Mouse (Mus musculus) CH12.LX (cell line): Measurements from ENCODE around the gene Crybb1. TPM values are rescaled to one million over a fixed set of nuclear protein-coding genes. Genes with fewer than 3 reads are reported as not detected.

Experiments used
- DNase-seq: peaks from one replicate; pipeline ENCODE4 v3.0.0-alpha.2; 2013; ENCODE audit errors: extremely low read depth
- H3K27ac ChIP-seq: 2 replicates; pipeline ENCODE4 v1.5.1; 2012; ENCODE audit warnings: low read depth, mild to moderate bottlenecking, control low read depth, moderate library complexity; ENCODE audit not compliant: insufficient read depth
- H3K27me3 ChIP-seq: replicated peaks from 2 replicates; pipeline ENCODE3; 2012; ENCODE audit warnings: inconsistent platforms
- H3K36me3 ChIP-seq, 2 experiments: replicated peaks in 1 of 2; 2 replicates each; pipeline versions ENCODE3 to v1.6.1; 2012; ENCODE audit warnings: inconsistent platforms in 1 of 2, low read length in 1 of 2, mild to moderate bottlenecking in 1 of 2, mixed read lengths in 1 of 2, moderate library complexity in 1 of 2; ENCODE audit not compliant: control insufficient read depth in 1 of 2, insufficient read depth in 1 of 2
- H3K4me1 ChIP-seq, 2 experiments: 2 replicates each; pipeline ENCODE4 v1.6.1; 2012; ENCODE audit warnings: inconsistent platforms in 1 of 2, moderate library complexity in 1 of 2; ENCODE audit not compliant: insufficient read depth in 2 of 2, control insufficient read depth in 1 of 2
- H3K4me2 ChIP-seq: 2 replicates; pipeline ENCODE4 v1.6.1; 2012; ENCODE audit warnings: low read depth, mild to moderate bottlenecking, control low read depth; ENCODE audit not compliant: poor library complexity, insufficient read depth, severe bottlenecking
- H3K4me3 ChIP-seq, 3 experiments: fragments of 150-350 bp in 1 of 3; sonication (generic) in 1 of 3; replicated peaks in 1 of 3; 2 replicates each; pipeline versions ENCODE3 to v1.5.1; 2011 to 2012; ENCODE audit warnings: low read depth in 2 of 3, low read length in 2 of 3, mild to moderate bottlenecking in 2 of 3, moderate library complexity in 2 of 3, control low read depth in 1 of 3, improper control_type of control experiment in 1 of 3, inconsistent platforms in 1 of 3, mixed read lengths in 1 of 3; ENCODE audit not compliant: poor library complexity in 1 of 3
- H3K79me2 ChIP-seq: replicated peaks from 2 replicates; pipeline ENCODE4 v1.6.1; 2012; ENCODE audit warnings: mild to moderate bottlenecking, moderate library complexity; ENCODE audit not compliant: control insufficient read depth, poor library complexity, insufficient read depth, severe bottlenecking; ENCODE audit errors: extremely low read depth
- H3K9ac ChIP-seq: 2 replicates; pipeline ENCODE4 v1.6.1; 2012; ENCODE audit warnings: low read depth, mild to moderate bottlenecking, control low read depth, moderate library complexity; ENCODE audit not compliant: insufficient read depth
- H3K9me3 ChIP-seq: replicated peaks from 2 replicates; pipeline ENCODE3; 2012; ENCODE audit warnings: low read length, inconsistent platforms, mixed read lengths
- E2F4 ChIP-seq: IDR thresholded peaks from 2 replicates; pipeline ENCODE4 v1.6.1; 2011; ENCODE audit warnings: low read depth, low read length, improper control_type of control experiment; ENCODE audit not compliant: insufficient replicate concordance
- EP300 ChIP-seq: IDR thresholded peaks from 2 replicates; pipeline ENCODE4 v1.6.1; 2011; ENCODE audit warnings: low read length, improper control_type of control experiment
- ETS1 ChIP-seq: conservative IDR thresholded peaks from 2 replicates; pipeline ENCODE4 v1.6.1; 2012; ENCODE audit warnings: low read depth, mild to moderate bottlenecking, inconsistent platforms, low read length, improper control_type of control experiment, moderate library complexity
- JUND ChIP-seq: conservative IDR thresholded peaks from 2 replicates; pipeline ENCODE4 v1.6.1; 2011; ENCODE audit warnings: low read depth, low read length, improper control_type of control experiment
- KAT2A ChIP-seq: IDR thresholded peaks from 2 replicates; pipeline ENCODE4 v1.6.1; 2012; ENCODE audit warnings: low read length, improper control_type of control experiment, inconsistent platforms; ENCODE audit not compliant: insufficient replicate concordance
- MAFK ChIP-seq: IDR thresholded peaks from 2 replicates; pipeline ENCODE4 v1.6.1; 2011; ENCODE audit warnings: low read length, improper control_type of control experiment; ENCODE audit not compliant: insufficient replicate concordance
- MAZ ChIP-seq: IDR thresholded peaks from 2 replicates; pipeline ENCODE4 v1.6.1; 2012; ENCODE audit warnings: low read depth, mild to moderate bottlenecking, inconsistent platforms, low read length, improper control_type of control experiment, moderate library complexity
- MEF2A ChIP-seq: IDR thresholded peaks from 2 replicates; pipeline ENCODE4 v1.6.1; 2014; ENCODE audit warnings: low read depth, mild to moderate bottlenecking, inconsistent platforms, low read length, improper control_type of control experiment, borderline replicate concordance
- MXI1 ChIP-seq: IDR thresholded peaks from 2 replicates; pipeline ENCODE4 v1.6.1; 2011; ENCODE audit warnings: mild to moderate bottlenecking, low read depth, low read length, improper control_type of control experiment
- MYC ChIP-seq: IDR thresholded peaks from 2 replicates; pipeline ENCODE4 v1.6.1; 2011; ENCODE audit warnings: low read depth, mild to moderate bottlenecking, improper control_type of control experiment, low read length
- NRF1 ChIP-seq: IDR thresholded peaks from 2 replicates; pipeline ENCODE4 v1.6.1; 2014; ENCODE audit warnings: low read depth, mild to moderate bottlenecking, inconsistent platforms, low read length, improper control_type of control experiment, moderate library complexity
- PAX5 ChIP-seq: IDR thresholded peaks from 2 replicates; pipeline ENCODE4 v1.6.1; 2012; ENCODE audit warnings: low read length, inconsistent platforms, mixed read lengths
- POLR2A ChIP-seq: IDR thresholded peaks from 2 replicates; pipeline ENCODE4 v1.6.1; 2011; ENCODE audit warnings: low read depth, mild to moderate bottlenecking, improper control_type of control experiment, low read length
- POLR2AphosphoS2 ChIP-seq: IDR thresholded peaks from 2 replicates; pipeline ENCODE4 v1.6.1; 2011; ENCODE audit warnings: low read depth, low read length, improper control_type of control experiment
- RAD21 ChIP-seq: IDR thresholded peaks from 2 replicates; pipeline ENCODE4 v1.6.1; 2011; ENCODE audit warnings: low read depth, mild to moderate bottlenecking, low read length, improper control_type of control experiment, moderate library complexity
- RCOR1 ChIP-seq: conservative IDR thresholded peaks from 2 replicates; pipeline ENCODE4 v1.6.1; 2012; ENCODE audit warnings: low read depth, mild to moderate bottlenecking, inconsistent platforms, low read length, improper control_type of control experiment
- SIN3A ChIP-seq: IDR thresholded peaks from 2 replicates; pipeline ENCODE4 v1.6.1; 2012; ENCODE audit warnings: low read length, improper control_type of control experiment, inconsistent platforms
- SMC3 ChIP-seq: IDR thresholded peaks from 2 replicates; pipeline ENCODE4 v1.6.1; 2011; ENCODE audit warnings: low read depth, low read length, improper control_type of control experiment
- TBP ChIP-seq: conservative IDR thresholded peaks from 2 replicates; pipeline ENCODE4 v1.6.1; 2011; ENCODE audit warnings: low read depth, low read length, improper control_type of control experiment
- ZC3H11A ChIP-seq: IDR thresholded peaks from 2 replicates; pipeline ENCODE4 v1.6.1; 2012; ENCODE audit warnings: low read depth, mild to moderate bottlenecking, inconsistent platforms, low read length, improper control_type of control experiment
- ZNF384 ChIP-seq: IDR thresholded peaks from 2 replicates; pipeline ENCODE4 v1.6.1; 2012; ENCODE audit warnings: low read depth, low read length, improper control_type of control experiment, inconsistent platforms
- dilution Hi-C: fragments of 300-500 bp; cut with MboI; formaldehyde crosslinking; loops from 2 replicates; pipeline ENCODE4 v1.14.3; 2020; ENCODE audit warnings: low sequenced_read_pairs; ENCODE audit not compliant: extremely low pct_unique_long_range_greater_than_20kb, extremely low pct_ligation_motif_present
- in situ Hi-C: fragments of 300-500 bp; cut with MboI; formaldehyde crosslinking; loops from 3 replicates; pipeline ENCODE4 v1.14.3; 2019; ENCODE audit warnings: low sequenced_read_pairs, low pct_ligation_motif_present, low pct_unique_long_range_greater_than_20kb, mixed read lengths
- polyA plus RNA-seq: library from polyadenylated mRNA; unstranded; fragments of >175 nt; gene quantifications from 2 replicates; pipeline ENCODE4 v1.2.1, GENCODE M21; 2012; ENCODE audit warnings: low read depth; ENCODE audit not compliant: insufficient read length
- total RNA-seq, 2 experiments: library from RNA; depleted of rRNA; stranded (reverse); fragments of 300-350 nt in 1 of 2; fragments of >200 nt in 1 of 2; gene quantifications; 2 replicates each; pipeline ENCODE4 v1.2.3; 2012 to 2014

The Crybb1 gene
- total and polyA plus RNA-seq, 3 experiments, result not detected

GRCm38 (mm10) chr5:112257896-112258295 is 2.3 kb downstream of the Crybb1 start:
- no peaks in the 10 kb centered on the region for H3K79me2 ChIP-seq
- no peak overlapping the region for H3K4me3 ChIP-seq
- no peak overlapping the region for H3K9ac ChIP-seq
- peaks cover 59% of the 10 kb centered on the region for H3K27me3 ChIP-seq
- no peaks in the 10 kb centered on the region for H3K36me3 ChIP-seq
- no peak for DNase-seq
- peaks cover 11% of the 10 kb centered on the region in 2 experiments for H3K4me1 ChIP-seq
- no peak overlapping the region for H3K27ac ChIP-seq
- TF ChIP-seq MEF2A, result no peak
- no peak for TF ChIP-seq MXI1
- no peak for TF ChIP-seq RCOR1
- no peak for TF ChIP-seq POLR2A
- no peak for TF ChIP-seq POLR2AphosphoS2
- no peak for TF ChIP-seq SMC3
- no peak for TF ChIP-seq ETS1
- TF ChIP-seq ZNF384, result no peak
- no peak for TF ChIP-seq E2F4
- no peak for TF ChIP-seq RAD21
- no peak for TF ChIP-seq JUND
- TF ChIP-seq PAX5, result no peak
- no peak for TF ChIP-seq TBP
- no peak for TF ChIP-seq NRF1
- no peak for TF ChIP-seq SIN3A
- TF ChIP-seq EP300, result no peak
- no peak for TF ChIP-seq MYC
- TF ChIP-seq MAFK, result no peak
- no peak for TF ChIP-seq MAZ
- TF ChIP-seq ZC3H11A, result no peak
- H3K9me3 ChIP-seq, result peaks cover 4% of the 10 kb centered on the region
- H3K4me2 ChIP-seq, result no peak overlapping the region
- dilution Hi-C loops (no loop called here), in situ Hi-C loops (no loop called here)

GRCm38 (mm10) chr5:112259862-112260650 is 4.4 kb downstream of the Crybb1 start:
- Histone ChIP-seq H3K9me3 (peaks cover 4% of the 10 kb centered on the region), H3K4me3 (no peak overlapping the region), H3K27me3 (peaks cover 59% of the 10 kb centered on the region), H3K4me1 (peaks cover 12 to 21% of the 10 kb centered on the region in 2 experiments), H3K36me3 (no peaks in the 10 kb centered on the region), H3K27ac (no peak overlapping the region), H3K4me2 (no peak overlapping the region), H3K79me2 (no peaks in the 10 kb centered on the region), H3K9ac (no peak overlapping the region)
- DNase-seq, result no peak
- in situ Hi-C loops, result no loop called here
- TF ChIP-seq KAT2A, result no peak
- TF ChIP-seq MAZ, result no peak
- dilution Hi-C loops, result no loop called here
